Mouse (Mus musculus) B cell, adult 2 months (primary cell): ENCODE data around the gene Smim14.
"Not testable (repeated sequence)": the region's sequence is repeated elsewhere in the genome, so short reads cannot be mapped to it uniquely, and the experiment has no call there.

ENCODE experiments used
- DNase-seq, 2 experiments: peaks; one replicate each; pipeline ENCODE4 v3.0.0; 2022

Smim14 gene

GRCm38 (mm10) chr5:65536751-65537419 is at the start of gene Smim14, which contains the start of gene Ube2k:
Smim14 (minus strand) TSS chr5:65537184.
Ube2k (plus strand) TSS chr5:65537233.
- peak; percentile 93 to 95 for DNase-seq

GRCm38 (mm10) chr5:65586291-65586690 is 49.3 kb upstream of the Smim14 start:
- DNase-seq = no peak

- DNase-seq = no peak
Measured at GRCm38 (mm10) chr5:65578545-65578944, 41.6 kb upstream of the Smim14 start.

GRCm38 (mm10) chr5:65575896-65576295 is 38.9 kb upstream of the Smim14 start:
- DNase-seq = no peak

GRCm38 (mm10) chr5:65574876-65575275 is 37.9 kb upstream of the Smim14 start:
- DNase-seq = no peak

- DNase-seq = no peak
Measured at GRCm38 (mm10) chr5:65565486-65565885, 28.5 kb upstream of the Smim14 start.

- DNase-seq = no peak
Measured at GRCm38 (mm10) chr5:65561125-65561893, 24.3 kb upstream of the Smim14 start.

- no peak for DNase-seq
Measured at GRCm38 (mm10) chr5:65557109-65557508, 20.1 kb upstream of the Smim14 start.

- DNase-seq = no peak
Measured at GRCm38 (mm10) chr5:65549677-65550076, 12.7 kb upstream of the Smim14 start.

- no peak for DNase-seq
Measured at GRCm38 (mm10) chr5:65544616-65545015, 7.6 kb upstream of the Smim14 start.

GRCm38 (mm10) chr5:65543491-65543890 is 6.5 kb upstream of the Smim14 start:
- no peak for DNase-seq

- no peak for DNase-seq
Measured at GRCm38 (mm10) chr5:65541889-65542288, 4.9 kb upstream of the Smim14 start.

- no peak for DNase-seq
Measured at GRCm38 (mm10) chr5:65539786-65540185, 2.8 kb upstream of the Smim14 start.

- DNase-seq = no peak
Measured at GRCm38 (mm10) chr5:65538829-65539228, 1.8 kb upstream of the Smim14 start.

GRCm38 (mm10) chr5:65538121-65538520 is 1.1 kb upstream of the Smim14 start:
- no peak for DNase-seq

GRCm38 (mm10) chr5:65537420-65538071 is 562 bp upstream of the Smim14 start:
- peak in 1 of 2 experiments; percentile 49 for DNase-seq

GRCm38 (mm10) chr5:65536068-65536465 is 917 bp downstream of the Smim14 start:
- DNase-seq = not testable (repeated sequence)

GRCm38 (mm10) chr5:65535457-65536067 is 1.4 kb downstream of the Smim14 start:
- DNase-seq = peak; percentile 59 to 66

GRCm38 (mm10) chr5:65534496-65534895 is 2.5 kb downstream of the Smim14 start:
- DNase-seq = no peak

GRCm38 (mm10) chr5:65531283-65531682 is 5.7 kb downstream of the Smim14 start:
- DNase-seq = no peak

GRCm38 (mm10) chr5:65525674-65526443 is 11.1 kb downstream of the Smim14 start:
- DNase-seq = peak; percentile 63 to 71

GRCm38 (mm10) chr5:65524831-65525230 is 12.2 kb downstream of the Smim14 start:
- DNase-seq = no peak
